Mouse (Mus musculus) Patski (cell line): ENCODE measurements at regions not wholly inside any gene's neighbourhood (a gene's known extent, or its start where the extent isn't known, plus 50 kb on each side); places are given as distances from the start of the nearest gene placed in this dataset.

Experiments
- ATAC-seq: fragments of 100-300 bp; one replicate; pipeline ENCODE4 v1.8.0; 2021
- CTCF ChIA-PET: fragments of 350-600 bp; sonication (Branson Sonifier 250); formaldehyde crosslinking; loops from one replicate; lab custom pipeline; 2022; ENCODE audit warnings: inconsistent platforms; lab: Charles Lee
- POLR2A ChIA-PET: fragments of 350-600 bp; sonication (Branson Sonifier 250); formaldehyde crosslinking; loops from one replicate; lab custom pipeline; 2022; ENCODE audit warnings: antibody characterized with exemption, inconsistent platforms; lab: Charles Lee
- DNase-seq: peaks from one replicate; pipeline ENCODE4 v3.0.0-alpha.2; 2011; ENCODE audit warnings: low read depth, low spot score
- H3K27me3 ChIP-seq: fragments of 371-371 bp; one replicate; pipeline ENCODE4 v1.5.1; 2021
- CTCF ChIP-seq: fragments of 100-300 bp; IDR thresholded peaks from one replicate; pipeline ENCODE4 v1.5.1; 2021
- in situ Hi-C: fragments of 300-500 bp; cut with MboI; formaldehyde crosslinking; loops from 3 replicates; pipeline ENCODE4 v1.11.1; 2018; ENCODE audit warnings: low pct_unique_long_range_greater_than_20kb, mixed read lengths

DNA sequence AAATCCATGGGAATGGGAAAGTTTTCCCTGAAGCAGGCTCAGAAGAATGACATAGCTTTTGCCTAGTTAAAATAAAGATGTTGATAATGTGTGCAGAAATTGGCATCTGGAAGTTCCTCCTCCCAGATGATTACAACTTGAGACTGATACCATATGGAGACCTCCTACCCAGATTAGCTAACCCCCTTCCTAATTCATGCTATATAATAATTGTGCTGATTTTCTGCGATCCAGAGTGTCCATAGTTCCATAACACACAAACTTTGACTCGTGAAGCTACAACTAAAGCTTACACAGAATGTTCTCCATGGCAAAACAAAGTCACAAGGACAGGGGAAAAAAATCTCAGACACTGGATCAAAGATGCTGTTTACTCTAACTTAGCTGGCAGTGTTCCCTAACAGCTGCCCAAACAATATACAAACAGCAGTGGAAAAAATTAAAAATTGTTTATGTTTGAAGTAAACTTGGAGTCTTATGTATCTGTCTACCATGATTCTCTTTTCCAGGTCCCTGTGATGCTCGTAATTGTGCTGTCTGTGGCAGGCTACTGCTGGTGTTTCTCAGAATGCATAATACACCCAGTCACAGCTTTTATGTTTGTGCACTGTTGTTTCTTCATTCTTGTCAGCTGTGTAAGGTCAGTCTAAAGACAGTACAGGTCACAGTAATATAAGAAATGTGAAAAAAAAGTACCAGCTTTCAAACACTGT, 1978.8 kb upstream of the A830018L16Rik start:
- no peak for ATAC-seq
- ChIA-PET POLR2A (no interaction called here), CTCF (interaction anchor here (0.9 kb wide), 1 partner anchor 13 kb away, joined by 3 read pairs; no protein-coding TSS in a partner anchor)

GRCm38 (mm10) chr1:9442937-9443336, 1971.0 kb upstream of the A830018L16Rik start:
- DNase-seq (no peak), ATAC-seq (no peak)
- ChIA-PET POLR2A (no interaction called here), CTCF (no interaction called here)
- no peak for TF ChIP-seq CTCF
- peaks cover 13% of the 10 kb centered on the region for H3K27me3 ChIP-seq
- in situ Hi-C loops, result no loop called here

More for the DNA sequence above, 1978.8 kb upstream of the A830018L16Rik start:
- H3K27me3 ChIP-seq, result peaks cover 3% of the 10 kb centered on the region
- in situ Hi-C loops, result no loop called here
- DNase-seq, result no peak
- TF ChIP-seq CTCF, result no peak

- in situ Hi-C loops, result no loop called here
- peaks cover 16% of the 10 kb centered on the region for H3K27me3 ChIP-seq
- DNase-seq, result no peak
- ChIA-PET POLR2A (no interaction called here), CTCF (no interaction called here)
- ATAC-seq, result no peak
- no peak for TF ChIP-seq CTCF
These were observed 1944.4 kb upstream of the A830018L16Rik start for GRCm38 (mm10) chr1:9469512-9469911.

DNA sequence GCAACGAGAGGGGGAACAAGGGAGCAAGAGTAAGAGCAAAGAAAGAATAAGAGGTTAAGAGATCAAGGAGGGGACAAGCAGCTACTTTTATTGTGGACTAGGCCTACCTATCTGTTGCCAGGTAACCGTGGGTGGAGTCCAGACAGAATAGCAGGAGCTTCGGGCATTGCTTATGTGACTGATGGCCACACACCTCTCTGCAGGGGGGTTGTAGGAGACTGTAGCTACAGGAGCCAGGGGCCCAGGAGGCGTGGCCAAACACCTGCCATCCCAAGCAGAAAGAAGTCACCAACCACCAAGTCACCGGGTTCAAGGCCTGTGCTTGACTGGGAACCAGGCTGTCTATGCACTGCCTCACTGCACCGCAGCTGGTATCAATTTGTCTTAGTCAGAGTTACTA, 1943.9 kb upstream of the A830018L16Rik start:
- ChIA-PET CTCF (no interaction called here), POLR2A (no interaction called here)
- no peak for TF ChIP-seq CTCF
- in situ Hi-C loops, result no loop called here
- H3K27me3 ChIP-seq, result peaks cover 16% of the 10 kb centered on the region
- DNase-seq (no peak), ATAC-seq (no peak)
